Mouse (Mus musculus) small intestine, adult 2 months (tissue): Measurements from ENCODE around the gene Cuta. TPM values are rescaled to one million over a fixed set of nuclear protein-coding genes. Genes with fewer than 3 reads are reported as not detected.
"Not testable (repeated sequence)": the region's sequence is repeated elsewhere in the genome, so short reads cannot be mapped to it uniquely, and the experiment has no call there.

ENCODE experiments used
- H3K27ac ChIP-seq: fragments of 200-500 bp; 2 replicates; pipeline ENCODE4 v1.5.1; 2012; ENCODE audit warnings: low read depth, low read length, control low read depth, inconsistent platforms; ENCODE audit not compliant: insufficient read depth
- H3K27me3 ChIP-seq: fragments of 200-500 bp; 2 replicates; pipeline ENCODE4 v1.6.1; 2012; ENCODE audit warnings: mild to moderate bottlenecking, moderate library complexity, low read length, inconsistent platforms; ENCODE audit not compliant: control insufficient read depth, insufficient read depth
- H3K36me3 ChIP-seq: fragments of 200-500 bp; 2 replicates; pipeline ENCODE4 v1.6.1; 2012; ENCODE audit warnings: mild to moderate bottlenecking, low read length, control low read depth, inconsistent platforms; ENCODE audit not compliant: control insufficient read depth, insufficient read depth
- H3K4me1 ChIP-seq: fragments of 200-500 bp; 2 replicates; pipeline ENCODE4 v1.6.1; 2012; ENCODE audit warnings: low read length, inconsistent platforms, mixed read lengths; ENCODE audit not compliant: control insufficient read depth, insufficient read depth, insufficient read length
- H3K4me3 ChIP-seq: fragments of 200-500 bp; 2 replicates; pipeline ENCODE4 v1.5.1; 2012; ENCODE audit warnings: low read depth, mild to moderate bottlenecking, control low read depth, inconsistent platforms, low read length, moderate library complexity
- CTCF ChIP-seq: fragments of 200-500 bp; IDR thresholded peaks from 2 replicates; pipeline ENCODE4 v1.5.1; 2012; ENCODE audit warnings: low read depth, mild to moderate bottlenecking, control low read depth, inconsistent platforms, low read length, moderate library complexity, mixed read lengths; ENCODE audit not compliant: insufficient replicate concordance, insufficient read length; ENCODE audit errors: extremely low read depth
- POLR2A ChIP-seq: fragments of 200-500 bp; IDR thresholded peaks from 2 replicates; pipeline ENCODE4 v1.6.1; 2012; ENCODE audit warnings: low read depth, mild to moderate bottlenecking, control low read depth, inconsistent platforms, low read length, moderate library complexity
- WGBS: fragments of 180-500 bp; shearing (Covaris S2); methylation state at CpG from one replicate; pipeline ENCODE4 v1.1.7; 2018; 5-methylcytosine and 5-hydroxymethylcytosine counted together
- polyA plus RNA-seq: library from polyadenylated mRNA; depleted of rRNA; stranded (reverse); fragments of >200 nt; gene quantifications from 2 replicates; pipeline ENCODE4 v1.2.3, GENCODE M21; 2012

The Cuta gene
- polyA plus RNA-seq, 1 experiment, result 151 TPM

GRCm38 (mm10) chr17:26918343-26918742 is 21.0 kb downstream of the Cuta start:
- Histone ChIP-seq H3K27ac (no peak overlapping the region), H3K4me1 (no peaks in the 10 kb centered on the region), H3K36me3 (peaks cover 1% of the 10 kb centered on the region; the same call in 1 of the 2 replicates), H3K4me3 (no peak overlapping the region), H3K27me3 (no peaks in the 10 kb centered on the region)
- TF ChIP-seq POLR2A, result no peak
- TF ChIP-seq CTCF, result no peak
- WGBS, result 58% methylated on average over 2 of the region's 2 CpGs

GRCm38 (mm10) chr17:26917560-26917959 is 21.8 kb downstream of the Cuta start:
- H3K27me3 ChIP-seq, H3K4me1 ChIP-seq, H3K36me3 ChIP-seq, H3K27ac ChIP-seq: not testable (repeated sequence)
- H3K4me3 ChIP-seq, result peak overlapping the region; percentile 94
- WGBS, result 1% methylated on average over 12 of the region's 12 CpGs

GRCm38 (mm10) chr17:26916711-26917482 is 22.5 kb downstream of the Cuta start, which contains the start of gene Kifc5b:
TSS of gene Kifc5b (plus strand) at chr17:26917091.
- H3K27ac ChIP-seq, result no peak within 1 kb of the TSS; the same call in 1 of the 2 replicates
- WGBS, result under 1% methylated on average over 69 of the region's 72 CpGs

GRCm38 (mm10) chr17:26915248-26915647 is 24.1 kb downstream of the Cuta start:
- Histone ChIP-seq H3K4me3 (no peak overlapping the region), H3K27ac (no peak overlapping the region), H3K4me1 (no peaks in the 10 kb centered on the region), H3K27me3 (no peaks in the 10 kb centered on the region), H3K36me3 (no peaks in the 10 kb centered on the region)
- TF ChIP-seq CTCF (no peak), POLR2A (no peak)
- 51% methylated on average over 1 of the region's 1 CpGs for WGBS

More at GRCm38 (mm10) chr17:26916711-26917482, 22.5 kb downstream of the Cuta start, which contains the start of gene Kifc5b:
- H3K27me3 ChIP-seq, result no peaks in the 10 kb centered on the region
- TF ChIP-seq POLR2A (peak; percentile 34; the same call in 1 of the 2 replicates), CTCF (peak; percentile 99)
- H3K36me3 ChIP-seq, result no peaks in the 10 kb centered on the region
- H3K4me1 ChIP-seq, result no peaks in the 10 kb centered on the region
- H3K4me3 ChIP-seq, result peak within 1 kb of the TSS; percentile 94

- not testable (repeated sequence) for H3K36me3 ChIP-seq, H3K27ac ChIP-seq, H3K27me3 ChIP-seq, H3K4me1 ChIP-seq, H3K4me3 ChIP-seq
- WGBS, result 91% methylated on average over 15 of the region's 15 CpGs
Measured at GRCm38 (mm10) chr17:26907506-26907905, 31.9 kb downstream of the Cuta start.

GRCm38 (mm10) chr17:26904320-26904719 is 35.0 kb downstream of the Cuta start:
- TF ChIP-seq CTCF (no peak), POLR2A (no peak)
- WGBS, result 44% methylated on average over 5 of the region's 5 CpGs

GRCm38 (mm10) chr17:26900916-26901315 is 38.5 kb downstream of the Cuta start:
- WGBS, result 80% methylated on average over 6 of the region's 6 CpGs
- Histone ChIP-seq H3K27me3 (peaks cover 3% of the 10 kb centered on the region), H3K4me1 (no peaks in the 10 kb centered on the region), H3K36me3 (no peaks in the 10 kb centered on the region), H3K4me3 (no peak overlapping the region), H3K27ac (no peak overlapping the region)
- TF ChIP-seq CTCF (no peak), POLR2A (no peak)

More at GRCm38 (mm10) chr17:26904320-26904719, 35.0 kb downstream of the Cuta start:
- Histone ChIP-seq H3K27me3 (peaks cover 3% of the 10 kb centered on the region; the same call in 1 of the 2 replicates), H3K36me3 (no peaks in the 10 kb centered on the region), H3K4me3 (no peak overlapping the region), H3K4me1 (no peaks in the 10 kb centered on the region), H3K27ac (no peak overlapping the region)
